Mouse (Mus musculus): ENCODE data around the gene Rusc2. TPM values are rescaled to one million over a fixed set of nuclear protein-coding genes. Genes with fewer than 3 reads are reported as not detected.
A peak's percentile ranks its signal among the peaks of the same experiment; 100 is the strongest.

Gene Rusc2
- polyA plus RNA-seq, 1 experiment from 2014 or later, result 4.5 TPM

DNA sequence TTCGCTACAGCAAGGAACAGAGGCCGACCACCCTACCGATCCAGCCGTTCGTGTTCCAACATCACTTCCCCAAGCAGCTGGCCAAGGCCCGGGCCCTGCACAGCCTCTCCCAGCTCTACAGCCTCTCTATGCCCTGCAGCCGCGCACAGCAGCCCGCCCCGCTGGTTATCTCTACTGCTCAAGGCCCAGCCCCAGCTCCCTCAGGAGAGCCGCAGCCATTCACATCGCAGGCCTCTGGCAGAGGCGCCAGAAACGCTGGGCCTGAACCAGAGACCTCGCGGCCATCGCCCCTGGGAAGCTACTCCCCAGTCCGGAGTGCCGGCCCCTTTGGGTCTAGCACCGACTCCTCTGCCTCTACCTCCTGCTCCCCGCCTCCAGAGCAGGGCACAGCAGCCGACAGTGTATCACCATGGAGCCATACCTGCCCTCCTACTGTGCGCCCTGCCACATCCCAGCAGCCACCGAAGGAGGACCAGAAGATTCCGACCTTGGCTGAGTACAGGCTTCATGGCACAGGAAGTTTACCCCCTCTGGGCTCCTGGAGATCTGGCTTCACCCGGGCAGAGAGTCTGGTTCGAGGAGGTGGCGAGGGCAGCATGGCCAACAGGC lies 40.0 kb downstream of the Rusc2 start:
- Histone ChIP-seq H3K9ac (ENCODE audit: low read length) (no peak overlapping the region), H3K27ac (replicated peaks; ENCODE audit: low read depth, low read length) (no peak overlapping the region), H3K9me3 (ENCODE audit: control insufficient read depth, low read length) (no peaks in the 10 kb centered on the region), H3K36me3 (ENCODE audit: control insufficient read depth, insufficient read depth, low read length) (peaks cover 3% of the 10 kb centered on the region; the same call in 1 of the 2 replicates), H3K27me3 (ENCODE audit: control insufficient read depth, insufficient read depth, low read length) (peaks cover 24% of the 10 kb centered on the region), H3K4me1 (ENCODE audit: control insufficient read depth, insufficient read depth, low read length) (peaks cover 4% of the 10 kb centered on the region), H3K4me3 (ENCODE audit: low read depth, low read length) (no peak overlapping the region), H3K4me2 (ENCODE audit: low read depth, severe bottlenecking) (no peak overlapping the region)
- DNase-seq (ENCODE audit: low spot score), result no peak
- 75% methylated on average over 28 of the region's 28 CpGs for WGBS
- no peak for ATAC-seq (ENCODE audit: insufficient number of reproducible peaks, low FRiP score, low TSS enrichment, low read depth)

GRCm38 (mm10) chr4:43423267-43423934 lies 41.6 kb downstream of the Rusc2 start:
- ATAC-seq (ENCODE audit: insufficient number of reproducible peaks, low FRiP score, low TSS enrichment, low read depth) (no peak), DNase-seq (ENCODE audit: low spot score) (no peak)
- Histone ChIP-seq H3K4me1 (ENCODE audit: control insufficient read depth, insufficient read depth, low read length) (peaks cover 4% of the 10 kb centered on the region), H3K9ac (ENCODE audit: low read length) (no peak overlapping the region), H3K27ac (replicated peaks; ENCODE audit: low read depth, low read length) (no peak overlapping the region), H3K4me2 (ENCODE audit: low read depth, severe bottlenecking) (no peak overlapping the region), H3K27me3 (ENCODE audit: control insufficient read depth, insufficient read depth, low read length) (peaks cover 41% of the 10 kb centered on the region), H3K36me3 (ENCODE audit: control insufficient read depth, insufficient read depth, low read length) (peaks cover 3% of the 10 kb centered on the region; the same call in 1 of the 2 replicates), H3K9me3 (ENCODE audit: control insufficient read depth, low read length) (no peaks in the 10 kb centered on the region), H3K4me3 (ENCODE audit: low read depth, low read length) (no peak overlapping the region)
- 92% methylated on average over 20 of the region's 20 CpGs for WGBS

DNA sequence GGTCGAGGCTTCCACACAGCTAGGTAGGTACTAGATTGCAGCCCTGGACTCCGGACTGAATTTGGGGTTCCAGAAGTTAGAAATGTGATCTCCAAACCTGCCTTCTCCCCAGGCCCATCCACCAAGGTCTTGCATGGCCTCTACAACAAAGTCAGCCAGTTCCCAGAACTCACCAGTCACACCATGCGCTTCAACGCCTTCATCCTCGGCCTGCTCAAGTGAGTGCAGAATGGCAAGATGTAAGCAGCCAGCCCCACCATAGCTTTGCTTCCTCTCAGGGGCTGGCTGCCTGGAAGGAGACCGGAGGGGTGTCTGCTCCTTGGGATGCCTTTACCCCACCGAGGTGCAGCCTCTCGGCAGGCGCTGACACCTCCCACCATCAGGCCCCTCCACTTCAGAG lies 42.3 kb downstream of the Rusc2 start:
- peaks cover 3% of the 10 kb centered on the region; the same call in 1 of the 2 replicates for H3K36me3 ChIP-seq (ENCODE audit: control insufficient read depth, insufficient read depth, low read length)
- 72% methylated on average over 9 of the region's 9 CpGs for WGBS
- ATAC-seq (ENCODE audit: insufficient number of reproducible peaks, low FRiP score, low TSS enrichment, low read depth) (no peak), DNase-seq (ENCODE audit: low spot score) (no peak)
- H3K4me3 ChIP-seq (ENCODE audit: low read depth, low read length), result no peak overlapping the region
- H3K27ac ChIP-seq (replicated peaks; ENCODE audit: low read depth, low read length), result no peak overlapping the region
- peaks cover 4% of the 10 kb centered on the region for H3K4me1 ChIP-seq (ENCODE audit: control insufficient read depth, insufficient read depth, low read length)
- H3K9ac ChIP-seq (ENCODE audit: low read length), result no peak overlapping the region
- H3K27me3 ChIP-seq (ENCODE audit: control insufficient read depth, insufficient read depth, low read length), result peaks cover 47% of the 10 kb centered on the region
- no peaks in the 10 kb centered on the region for H3K9me3 ChIP-seq (ENCODE audit: control insufficient read depth, low read length)
- no peak overlapping the region for H3K4me2 ChIP-seq (ENCODE audit: low read depth, severe bottlenecking)

DNA sequence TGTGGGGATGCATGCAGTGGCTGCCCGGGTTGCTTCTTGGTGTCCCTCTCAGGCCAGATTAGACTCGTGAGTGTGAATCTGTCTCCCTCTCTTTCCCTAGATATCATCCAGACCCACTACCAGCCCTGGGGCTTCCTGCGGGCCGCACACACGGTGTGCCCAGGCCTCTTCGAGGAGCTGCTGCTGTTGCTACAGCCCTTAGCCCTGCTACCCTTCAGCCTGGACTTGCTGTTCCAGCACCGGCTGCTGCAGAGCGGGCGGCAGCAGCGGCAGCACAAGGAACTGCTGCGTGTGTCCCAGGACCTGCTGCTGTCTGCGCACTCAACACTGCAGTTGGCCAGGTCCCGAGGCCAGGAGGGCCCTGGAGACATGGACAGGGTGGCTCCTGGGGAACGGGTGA lies 43.4 kb downstream of the Rusc2 start:
- Histone ChIP-seq H3K27ac (replicated peaks; ENCODE audit: low read depth, low read length) (no peak overlapping the region), H3K4me1 (ENCODE audit: control insufficient read depth, insufficient read depth, low read length) (peaks cover 4% of the 10 kb centered on the region), H3K4me2 (ENCODE audit: low read depth, severe bottlenecking) (peak overlapping the region; percentile 41), H3K27me3 (ENCODE audit: control insufficient read depth, insufficient read depth, low read length) (peaks cover 51% of the 10 kb centered on the region), H3K4me3 (ENCODE audit: low read depth, low read length) (peak overlapping the region; percentile 10; the same call in 1 of the 2 replicates), H3K36me3 (ENCODE audit: control insufficient read depth, insufficient read depth, low read length) (peaks cover 3% of the 10 kb centered on the region; the same call in 1 of the 2 replicates), H3K9me3 (ENCODE audit: control insufficient read depth, low read length) (no peaks in the 10 kb centered on the region), H3K9ac (ENCODE audit: low read length) (peak overlapping the region; percentile 47; the same call in 1 of the 2 replicates)
- ATAC-seq (ENCODE audit: insufficient number of reproducible peaks, low FRiP score, low TSS enrichment, low read depth) (0 out of 2 replicates have a peak, but pooled peaks have one; percentile 8), DNase-seq (ENCODE audit: low spot score) (peak; percentile 44)
- 17% methylated on average over 14 of the region's 14 CpGs for WGBS

- peak; percentile 49 for DNase-seq (ENCODE audit: low spot score)
- ATAC-seq (ENCODE audit: insufficient number of reproducible peaks, low FRiP score, low TSS enrichment, low read depth), result peak; percentile 50; the same call in 1 of the 2 replicates
These were observed 44.0 kb downstream of the Rusc2 start for GRCm38 (mm10) chr4:43425648-43426380.

DNA sequence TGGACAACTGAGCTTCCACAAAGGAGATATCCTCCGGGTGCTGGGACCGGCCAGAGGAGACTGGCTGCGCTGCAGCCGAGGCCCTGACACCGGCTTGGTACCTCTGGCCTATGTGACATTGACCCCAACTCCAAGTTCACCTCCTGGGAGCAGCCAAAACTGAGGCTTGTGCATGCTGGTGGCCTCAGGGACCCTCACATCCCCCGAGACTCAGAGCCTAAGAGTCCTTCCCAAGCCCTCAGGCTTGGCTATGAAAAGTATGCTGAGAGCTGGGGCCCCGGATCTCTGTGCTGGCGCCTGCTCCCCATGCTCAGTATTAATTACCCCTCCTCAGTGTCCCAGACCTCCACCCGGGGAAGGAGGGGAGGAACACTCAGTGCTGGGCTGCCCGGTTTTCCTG lies 44.7 kb downstream of the Rusc2 start:
- DNase-seq (ENCODE audit: low spot score) (no peak), ATAC-seq (ENCODE audit: insufficient number of reproducible peaks, low FRiP score, low TSS enrichment, low read depth) (no peak)
- Histone ChIP-seq H3K4me1 (ENCODE audit: control insufficient read depth, insufficient read depth, low read length) (peaks cover 4% of the 10 kb centered on the region), H3K4me2 (ENCODE audit: low read depth, severe bottlenecking) (no peak overlapping the region), H3K27ac (replicated peaks; ENCODE audit: low read depth, low read length) (no peak overlapping the region), H3K27me3 (ENCODE audit: control insufficient read depth, insufficient read depth, low read length) (peaks cover 51% of the 10 kb centered on the region), H3K4me3 (ENCODE audit: low read depth, low read length) (no peak overlapping the region), H3K9me3 (ENCODE audit: control insufficient read depth, low read length) (no peaks in the 10 kb centered on the region), H3K9ac (ENCODE audit: low read length) (peak overlapping the region; percentile 12; the same call in 1 of the 2 replicates), H3K36me3 (ENCODE audit: control insufficient read depth, insufficient read depth, low read length) (peaks cover 3% of the 10 kb centered on the region; the same call in 1 of the 2 replicates)
- 43% methylated on average over 10 of the region's 10 CpGs for WGBS

More at GRCm38 (mm10) chr4:43425648-43426380, 44.0 kb downstream of the Rusc2 start:
- Histone ChIP-seq H3K9me3 (ENCODE audit: control insufficient read depth, low read length) (no peaks in the 10 kb centered on the region), H3K9ac (ENCODE audit: low read length) (peak overlapping the region; percentile 47), H3K27me3 (ENCODE audit: control insufficient read depth, insufficient read depth, low read length) (peaks cover 51% of the 10 kb centered on the region), H3K27ac (replicated peaks; ENCODE audit: low read depth, low read length) (no peak overlapping the region), H3K36me3 (ENCODE audit: control insufficient read depth, insufficient read depth, low read length) (peaks cover 3% of the 10 kb centered on the region; the same call in 1 of the 2 replicates), H3K4me2 (ENCODE audit: low read depth, severe bottlenecking) (peak overlapping the region; percentile 41), H3K4me3 (ENCODE audit: low read depth, low read length) (peak overlapping the region; percentile 10; the same call in 1 of the 2 replicates), H3K4me1 (ENCODE audit: control insufficient read depth, insufficient read depth, low read length) (peaks cover 4% of the 10 kb centered on the region)
- 10% methylated on average over 30 of the region's 31 CpGs for WGBS

GRCm38 (mm10) chr4:43427501-43428179 lies 45.9 kb downstream of the Rusc2 start:
- Histone ChIP-seq H3K27ac (replicated peaks; ENCODE audit: low read depth, low read length) (no peak overlapping the region), H3K9me3 (ENCODE audit: control insufficient read depth, low read length) (no peaks in the 10 kb centered on the region), H3K27me3 (ENCODE audit: control insufficient read depth, insufficient read depth, low read length) (peaks cover 51% of the 10 kb centered on the region), H3K4me2 (ENCODE audit: low read depth, severe bottlenecking) (peak overlapping the region; percentile 15; the same call in 1 of the 2 replicates), H3K9ac (ENCODE audit: low read length) (no peak overlapping the region), H3K36me3 (ENCODE audit: control insufficient read depth, insufficient read depth, low read length) (no peaks in the 10 kb centered on the region; the same call in 1 of the 2 replicates), H3K4me3 (ENCODE audit: low read depth, low read length) (peak overlapping the region; percentile 10; the same call in 1 of the 2 replicates), H3K4me1 (ENCODE audit: control insufficient read depth, insufficient read depth, low read length) (peaks cover 4% of the 10 kb centered on the region)
- WGBS, result 22% methylated on average over 23 of the region's 23 CpGs
- no peak for ATAC-seq (ENCODE audit: insufficient number of reproducible peaks, low FRiP score, low TSS enrichment, low read depth)
- DNase-seq (ENCODE audit: low spot score), result no peak

Measured in limb, embryonic 11.5 days (tissue).